In genomic region chr7:112919845-112920244, GRCm38 (mm10) we compare ENCODE assay signal across 10 mouse cellular contexts. TPM values are rescaled to one million over a fixed set of nuclear protein-coding genes. Genes with fewer than 3 reads are reported as not detected.
DNase-seq lines count a peak whose midpoint lies in the region; ATAC-seq and TF ChIP-seq lines count a peak whose summit lies in the region.
"Had no signal": no experiment of that assay in that cellular context is flagged by ENCODE, and none has a peak within 500 bp of the region (broad histone marks: within the 10 kb centered on the region; RNA-seq: fewer than 3 reads in every experiment).

No protein-coding gene starts in this region.

- TF ChIP-seq CTCF in kidney, adult 2 months (conservative IDR thresholded peaks at IDR 0.05; ENCODE audit: insufficient read depth, insufficient read length, low read depth, low read length) = peak; percentile 71

- H3K9me3 ChIP-seq in kidney, embryonic 14.5 days (ENCODE audit: control insufficient read depth, low read length) = no peaks in the 10 kb centered on the region
- H3K9me3 ChIP-seq: embryonic facial prominence, embryonic 13.5 days had no signal

- ATAC-seq in kidney, embryonic 14.5 days (ENCODE audit: low FRiP score, low TSS enrichment) = no peak

- H3K4me3 ChIP-seq in kidney, adult 2 months (ENCODE audit: insufficient read depth, low read depth, low read length) = no peak overlapping the region
- H3K4me3 ChIP-seq in kidney, embryonic 14.5 days (ENCODE audit: low read length) = no peak overlapping the region
- H3K4me3 ChIP-seq: embryonic facial prominence, embryonic 13.5 days had no signal

- H3K36me3 ChIP-seq in kidney, adult 2 months (ENCODE audit: control insufficient read depth, insufficient read depth, low read length) = no peaks in the 10 kb centered on the region
- no peaks in the 10 kb centered on the region for H3K36me3 ChIP-seq in kidney, embryonic 14.5 days (ENCODE audit: control insufficient read depth, insufficient read depth, low read length)
- H3K36me3 ChIP-seq: embryonic facial prominence, embryonic 13.5 days had no signal

- no peak overlapping the region for H3K9ac ChIP-seq in kidney, embryonic 14.5 days (ENCODE audit: low read depth, low read length)
- H3K9ac ChIP-seq: embryonic facial prominence, embryonic 13.5 days had no signal

- no peak for TF ChIP-seq POLR2A in kidney, adult 2 months (IDR thresholded peaks at IDR 0.05; ENCODE audit: low read depth, low read length)

- H3K27ac ChIP-seq in kidney, adult 2 months (ENCODE audit: insufficient read depth, low read depth, low read length) = no peak overlapping the region
- H3K27ac ChIP-seq in kidney, embryonic 14.5 days (ENCODE audit: low read depth, low read length) = no peak overlapping the region
- H3K27ac ChIP-seq: embryonic facial prominence, embryonic 13.5 days; macrophage had no signal

- no peaks in the 10 kb centered on the region for H3K27me3 ChIP-seq in kidney, adult 2 months (replicated peaks; ENCODE audit: control insufficient read depth, insufficient read depth, low read length)
- H3K27me3 ChIP-seq in kidney, embryonic 14.5 days (ENCODE audit: control insufficient read depth, insufficient read depth, low read length) = no peaks in the 10 kb centered on the region
- H3K27me3 ChIP-seq: embryonic facial prominence, embryonic 13.5 days had no signal

- H3K4me2 ChIP-seq in kidney, embryonic 14.5 days (replicated peaks; ENCODE audit: low read depth, low read length) = no peak overlapping the region
- H3K4me2 ChIP-seq: embryonic facial prominence, embryonic 13.5 days had no signal

- WGBS in kidney, adult 2 months = 1% methylated on average over 4 of the region's 4 CpGs
- 1% methylated on average over 4 of the region's 4 CpGs for WGBS in kidney, embryonic 14.5 days

- DNase-seq in kidney, adult 2 months = peak; percentile 63
- peak; percentile 63 for DNase-seq in R1 (ENCODE audit: low read depth, low spot score)
- DNase-seq in cerebellum, postnatal 10 days = peak; percentile 81 to 85
- DNase-seq in gastrocnemius, adult 8-10 months (ENCODE audit: low spot score in 2 of 2) = peak; percentile 9 to 29
- peak; percentile 55 to 62 for DNase-seq in left cerebral cortex, adult 18-20 months (ENCODE audit: low spot score in 2 of 2)
- peak; percentile 7 for DNase-seq in naive thymus-derived CD4-positive, alpha-beta T cell, adult 2 months (ENCODE audit: low read depth)
- DNase-seq in urinary bladder, postnatal 25 days (ENCODE audit: low spot score) = peak; percentile 42

- no peaks in the 10 kb centered on the region for H3K4me1 ChIP-seq in kidney, adult 2 months (ENCODE audit: control insufficient read depth, insufficient read depth, low read length)
- peaks cover 30% of the 10 kb centered on the region for H3K4me1 ChIP-seq in kidney, embryonic 14.5 days (ENCODE audit: control insufficient read depth, insufficient read depth, low read length)

RNA-seq across cellular contexts. Expression of gene Rassf10, which starts 33.9 kb away (rescaled TPM):
- polyA plus RNA-seq in kidney, adult 2 months (2012; rRNA removed) = 1.7 and 2.1 TPM in 2 replicates
- polyA plus RNA-seq in kidney, embryonic 14.5 days (2014; fragmentation: Nextera tagmentation; extraction: Ambion mirVana) = 15.8 and 19.4 TPM in 2 replicates
- total RNA-seq in gastrocnemius, adult 8-10 months (2022) = under 1 TPM; 0.19 to 0.47 (median 0.36) TPM
- under 1 TPM; 0.63 to 0.70 TPM for total RNA-seq in left cerebral cortex, adult 18-20 months (2021)
- polyA plus RNA-seq: macrophage had no signal

Comparison
In these comparisons a context has a peak if more than half of its experiments do, and no peak if none do; other contexts are left out.
1. DNase-seq: peak in every context shown above with its lines; median percentile 83 in cerebellum, postnatal 10 days; 63 in kidney, adult 2 months; 63 in R1; 58 in left cerebral cortex, adult 18-20 months; 42 in urinary bladder, postnatal 25 days; 19 in gastrocnemius, adult 8-10 months; 7 in naive thymus-derived CD4-positive, alpha-beta T cell, adult 2 months.